Mouse (Mus musculus) MEL (cell line): ENCODE measurements around the gene Lrp4.

ENCODE experiments used
- CTCF ChIP-seq, 3 experiments: IDR thresholded peaks in 2 of 3; conservative IDR thresholded peaks in 1 of 3; 2 replicates each; pipeline ENCODE4 v1.5.1; 2011 to 2012; ENCODE audit warnings: low read length in 3 of 3, low read depth in 2 of 3, mild to moderate bottlenecking in 2 of 3, improper control_type of control experiment in 1 of 3, inconsistent platforms in 1 of 3, mixed read lengths in 1 of 3, moderate library complexity in 1 of 3; ENCODE audit not compliant: control insufficient read depth in 1 of 3, insufficient read depth in 1 of 3, poor library complexity in 1 of 3, severe bottlenecking in 1 of 3
- GATA1 ChIP-seq: IDR thresholded peaks from 2 replicates; pipeline ENCODE4 v1.6.1; 2011; ENCODE audit warnings: low read depth, low read length, improper control_type of control experiment
- JUND ChIP-seq: IDR thresholded peaks from 2 replicates; pipeline ENCODE4 v1.6.1; 2011; ENCODE audit warnings: low read depth, mild to moderate bottlenecking, improper control_type of control experiment, low read length
- MAZ ChIP-seq: IDR thresholded peaks from 2 replicates; pipeline ENCODE4 v1.6.1; 2012; ENCODE audit warnings: low read depth, mild to moderate bottlenecking, inconsistent platforms, low read length, improper control_type of control experiment
- POLR2A ChIP-seq, 2 experiments: IDR thresholded peaks; 2 replicates each; pipeline ENCODE4 v1.6.1; 2011 to 2012; ENCODE audit warnings: low read length in 2 of 2, mild to moderate bottlenecking in 2 of 2, control low read depth in 1 of 2, improper control_type of control experiment in 1 of 2, low read depth in 1 of 2, moderate library complexity in 1 of 2; ENCODE audit not compliant: control insufficient read depth in 1 of 2, insufficient read depth in 1 of 2, poor library complexity in 1 of 2
- SIN3A ChIP-seq: IDR thresholded peaks from 2 replicates; pipeline ENCODE4 v1.6.1; 2012; ENCODE audit warnings: low read length, improper control_type of control experiment, inconsistent platforms
- TAL1 ChIP-seq: IDR thresholded peaks from 2 replicates; pipeline ENCODE4 v1.6.1; 2012; ENCODE audit warnings: mild to moderate bottlenecking, inconsistent platforms, low read length, moderate library complexity, mixed read lengths
- TCF12 ChIP-seq: IDR thresholded peaks from 2 replicates; pipeline ENCODE4 v1.6.1; 2014; ENCODE audit warnings: low read depth, mild to moderate bottlenecking, inconsistent platforms, low read length, improper control_type of control experiment, moderate library complexity
- ZMIZ1 ChIP-seq: IDR thresholded peaks from 2 replicates; pipeline ENCODE4 v1.6.1; 2012; ENCODE audit warnings: low read depth, mild to moderate bottlenecking, inconsistent platforms, low read length, improper control_type of control experiment, moderate library complexity

DNA sequence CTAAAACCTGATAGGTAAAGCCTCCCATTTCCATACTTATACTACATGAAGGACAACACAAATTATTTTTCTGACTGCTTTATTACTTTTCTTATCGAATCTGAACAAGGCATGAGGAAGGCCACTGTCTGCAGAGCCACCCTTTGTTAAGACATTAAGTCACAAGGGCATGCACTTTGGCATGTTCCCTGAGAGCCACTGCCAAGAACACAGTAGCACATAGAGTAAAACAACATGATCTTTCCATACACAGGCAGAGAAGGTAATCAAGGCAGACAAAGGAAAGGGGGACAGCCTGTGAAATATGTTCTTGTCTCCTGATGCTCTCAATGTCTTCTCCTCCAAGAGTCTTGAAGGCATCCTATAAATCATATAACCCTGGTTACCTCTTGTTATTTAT lies 43.5 kb upstream of the Lrp4 start:
- TF ChIP-seq SIN3A = no peak
- no peak for TF ChIP-seq MAZ
- no peak for TF ChIP-seq CTCF (IDR thresholded peaks at IDR 0.05 in 2 of 3, conservative IDR thresholded peaks at IDR 0.05 in 1 of 3; ENCODE audit: control insufficient read depth in 1 of 3, insufficient read depth in 1 of 3, low read depth in 2 of 3, low read length in 3 of 3, poor library complexity in 1 of 3, severe bottlenecking in 1 of 3)
- no peak for TF ChIP-seq ZMIZ1
- TF ChIP-seq TAL1 = no peak
- TF ChIP-seq POLR2A (IDR thresholded peaks at IDR 0.05; ENCODE audit: control insufficient read depth in 1 of 2, insufficient read depth in 1 of 2, low read depth in 1 of 2, low read length in 2 of 2, poor library complexity in 1 of 2) = no peak
- no peak for TF ChIP-seq TCF12
- no peak for TF ChIP-seq JUND
- TF ChIP-seq GATA1 = no peak
